Mouse (Mus musculus) midbrain, postnatal 0 days (tissue): ENCODE results near the gene 4932438H23Rik. TPM values are rescaled to one million over a fixed set of nuclear protein-coding genes. Genes with fewer than 3 reads are reported as not detected.

Source experiments
- ATAC-seq: fragments of 200-750 bp; cut with Nextera tagmentation; 2 replicates; pipeline ENCODE4 v1.8.0; 2017; ENCODE audit warnings: moderate number of reproducible peaks, mild to moderate bottlenecking, moderate TSS enrichment, moderate library complexity; ENCODE audit not compliant: low FRiP score
- DNase-seq: peaks from one replicate; pipeline ENCODE4 v3.0.0-alpha.2; 2015; ENCODE audit warnings: low spot score
- H3K27ac ChIP-seq: fragments of 300-500 bp; sonication (generic); 2 replicates; pipeline ENCODE4 v1.5.1; 2014; ENCODE audit warnings: low read depth, mild to moderate bottlenecking, low read length, mixed read lengths
- H3K27me3 ChIP-seq: fragments of 300-500 bp; sonication (generic); 2 replicates; pipeline ENCODE4 v1.6.1; 2014; ENCODE audit warnings: low read length, control low read depth, mixed read lengths; ENCODE audit not compliant: insufficient read depth
- H3K36me3 ChIP-seq: fragments of 300-500 bp; sonication (generic); 2 replicates; pipeline ENCODE4 v1.6.1; 2014; ENCODE audit warnings: low read length, control low read depth, mixed read lengths; ENCODE audit not compliant: insufficient read depth
- H3K4me1 ChIP-seq: fragments of 300-500 bp; sonication (generic); 2 replicates; pipeline ENCODE4 v1.6.1; 2014; ENCODE audit warnings: mild to moderate bottlenecking, control low read depth, antibody characterized with exemption, low read length, mixed read lengths; ENCODE audit not compliant: insufficient read depth
- H3K4me2 ChIP-seq: fragments of 300-500 bp; sonication (generic); 2 replicates; pipeline ENCODE4 v1.6.1; 2014; ENCODE audit warnings: low read depth, mild to moderate bottlenecking, low read length, mixed read lengths; ENCODE audit not compliant: poor library complexity, severe bottlenecking
- H3K4me3 ChIP-seq: fragments of 300-500 bp; sonication (generic); 2 replicates; pipeline ENCODE4 v1.5.1; 2014; ENCODE audit warnings: low read depth, mild to moderate bottlenecking, low read length, moderate library complexity
- H3K9ac ChIP-seq: fragments of 300-500 bp; sonication (generic); replicated peaks from 2 replicates; pipeline ENCODE4 v1.6.1; 2014; ENCODE audit warnings: mild to moderate bottlenecking, low read length, moderate library complexity, mixed read lengths; ENCODE audit not compliant: poor library complexity, severe bottlenecking
- H3K9me3 ChIP-seq: fragments of 300-500 bp; sonication (generic); 2 replicates; pipeline ENCODE4 v1.6.1; 2016; ENCODE audit warnings: low read length, control low read depth
- CTCF ChIP-seq: IDR thresholded peaks from 2 replicates; pipeline ENCODE4 v1.5.1; 2016; ENCODE audit warnings: antibody characterized with exemption, mild to moderate bottlenecking
- WGBS: fragments of 180-500 bp; shearing (Covaris S2); extraction: QIAGEN DNeasy Blood & Tissue Kit; methylation state at CpG from one replicate; pipeline ENCODE4 v1.1.7; 2014; 5-methylcytosine and 5-hydroxymethylcytosine counted together
- polyA plus RNA-seq: library from polyadenylated mRNA; unstranded; fragments of >200 nt; fragmentation: Nextera tagmentation; extraction: Ambion mirVana; gene quantifications from 2 replicates; pipeline ENCODE4 v1.2.1, GENCODE M21; 2015
- total RNA-seq: library from RNA; depleted of rRNA; stranded (reverse); fragments of >200 nt; gene quantifications from 2 replicates; pipeline ENCODE4 v1.2.3, GENCODE M21; 2014

4932438H23Rik gene
- total and polyA plus RNA-seq, 2 experiments from 2014 or later = 0.77 to 0.81 TPM

DNA sequence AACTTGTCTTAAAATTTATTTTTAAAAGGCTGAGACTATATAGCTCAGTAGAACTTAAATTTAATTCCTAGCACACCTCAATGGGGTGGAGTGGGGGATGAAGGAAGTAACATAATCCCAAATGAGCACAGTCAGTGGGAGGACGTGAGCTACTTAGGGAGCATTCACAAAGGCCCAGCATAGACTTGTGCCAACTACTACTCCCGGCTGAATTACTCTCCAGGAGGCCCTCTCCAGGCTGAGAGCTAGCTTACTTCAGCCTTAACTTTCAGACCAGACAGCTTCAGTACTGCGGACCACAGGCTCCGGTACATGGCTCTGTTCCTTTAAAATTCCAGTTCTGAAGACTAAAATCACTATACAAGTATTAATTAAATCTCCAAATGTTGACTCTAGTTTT lies 68.6 kb downstream of the 4932438H23Rik start:
- TF ChIP-seq CTCF = no peak
- no peak overlapping the region for H3K4me2 ChIP-seq
- WGBS = 72% methylated on average over 4 of the region's 4 CpGs

DNA sequence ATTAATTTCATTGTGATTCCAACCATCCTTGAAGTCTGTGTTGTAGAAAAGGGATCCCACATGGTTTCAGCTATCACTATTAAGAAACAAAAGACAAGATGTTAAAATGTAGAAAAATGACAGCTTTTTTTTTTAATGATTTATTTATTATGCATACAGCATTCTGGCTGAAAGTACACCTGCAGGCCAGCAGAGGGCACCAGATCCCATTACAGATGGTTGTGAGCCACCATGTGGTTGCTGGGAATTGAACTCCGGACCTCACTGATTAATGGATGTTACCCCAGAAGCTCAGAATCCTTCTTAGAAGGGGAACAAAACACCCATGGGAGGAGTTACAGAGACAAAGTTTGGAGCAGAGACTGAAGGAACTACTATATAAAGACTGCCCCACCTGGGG lies 71.5 kb downstream of the 4932438H23Rik start:
- peaks cover 79% of the 10 kb centered on the region for H3K36me3 ChIP-seq
- H3K9me3 ChIP-seq = no peaks in the 10 kb centered on the region
- TF ChIP-seq CTCF = peak; percentile 67
- H3K4me2 ChIP-seq = no peak overlapping the region
- no peak overlapping the region for H3K4me3 ChIP-seq
- H3K9ac ChIP-seq = no peak overlapping the region
- no peak for DNase-seq
- no peak for ATAC-seq
- H3K27me3 ChIP-seq = no peaks in the 10 kb centered on the region
- 91% methylated on average over 1 of the region's 1 CpGs for WGBS
- no peaks in the 10 kb centered on the region for H3K4me1 ChIP-seq
- no peak overlapping the region for H3K27ac ChIP-seq

More for the DNA sequence above, 68.6 kb downstream of the 4932438H23Rik start:
- ATAC-seq (no peak), DNase-seq (no peak)
- H3K27me3 ChIP-seq = no peaks in the 10 kb centered on the region
- no peaks in the 10 kb centered on the region for H3K4me1 ChIP-seq
- H3K36me3 ChIP-seq = peaks cover 61% of the 10 kb centered on the region
- no peak overlapping the region for H3K27ac ChIP-seq
- H3K4me3 ChIP-seq = no peak overlapping the region
- H3K9ac ChIP-seq = no peak overlapping the region
- H3K9me3 ChIP-seq = no peaks in the 10 kb centered on the region

DNA sequence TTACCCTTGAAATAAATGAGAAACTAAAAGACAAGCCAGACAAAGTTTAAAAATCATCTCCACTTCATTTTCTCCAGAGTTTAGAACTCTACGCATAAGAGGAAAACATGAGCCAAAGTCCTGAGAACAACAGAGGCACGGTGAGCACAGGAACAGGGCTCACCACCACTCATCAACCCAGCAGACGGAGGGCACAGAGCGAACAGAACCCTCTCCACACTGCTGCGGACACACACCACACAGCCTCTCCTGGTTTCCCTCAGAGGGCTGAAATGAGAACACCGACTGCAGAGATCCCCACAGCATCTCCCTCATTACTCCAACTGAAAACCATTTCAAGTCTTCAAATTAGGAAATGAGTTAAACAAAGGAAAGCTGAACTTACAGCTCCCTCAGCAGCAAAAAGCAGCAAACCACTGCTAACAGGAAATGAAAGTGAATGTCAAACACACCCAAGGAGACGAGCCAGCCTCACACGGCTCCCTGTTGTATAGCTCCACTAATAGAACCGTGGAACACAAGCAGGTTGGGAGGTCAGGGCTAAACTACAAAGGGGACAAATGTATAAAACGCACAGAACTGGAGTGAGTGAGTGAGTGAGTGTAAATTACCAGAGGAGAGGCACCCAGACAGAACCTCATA lies 74.0 kb downstream of the 4932438H23Rik start:
- TF ChIP-seq CTCF = no peak
- H3K9me3 ChIP-seq = no peaks in the 10 kb centered on the region
- peaks cover 70% of the 10 kb centered on the region for H3K36me3 ChIP-seq
- no peak for DNase-seq
- no peak overlapping the region for H3K4me3 ChIP-seq
- 94% methylated on average over 10 of the region's 10 CpGs for WGBS
- no peak overlapping the region for H3K9ac ChIP-seq
- no peak for ATAC-seq
- H3K4me2 ChIP-seq = no peak overlapping the region
- no peaks in the 10 kb centered on the region for H3K27me3 ChIP-seq
- no peaks in the 10 kb centered on the region for H3K4me1 ChIP-seq
- H3K27ac ChIP-seq = no peak overlapping the region

DNA sequence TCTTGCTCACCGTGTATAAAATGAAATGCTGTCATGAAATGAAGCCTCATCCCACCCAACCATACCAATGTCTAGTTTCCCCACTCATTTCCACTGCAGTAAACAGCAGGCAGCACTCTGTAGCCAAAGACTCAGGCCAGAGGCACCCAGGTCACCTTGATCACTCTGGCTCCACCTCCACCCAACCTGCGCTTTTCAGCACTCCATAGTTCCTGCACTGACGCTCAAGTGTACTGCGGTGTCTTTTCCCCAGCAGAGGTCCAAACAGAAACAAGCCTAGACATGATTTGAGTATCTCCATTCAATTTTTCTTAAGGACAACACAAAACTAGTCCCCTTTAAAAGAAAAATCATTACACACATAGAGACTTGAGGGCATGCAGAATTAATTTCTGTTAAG lies 75.4 kb downstream of the 4932438H23Rik start:
- Histone ChIP-seq H3K9ac (no peak overlapping the region), H3K27me3 (no peaks in the 10 kb centered on the region), H3K4me1 (no peaks in the 10 kb centered on the region), H3K9me3 (no peaks in the 10 kb centered on the region), H3K4me2 (no peak overlapping the region), H3K36me3 (peaks cover 63% of the 10 kb centered on the region), H3K27ac (no peak overlapping the region), H3K4me3 (no peak overlapping the region)
- TF ChIP-seq CTCF = no peak
- WGBS = 96% methylated on average over 4 of the region's 4 CpGs
- DNase-seq = no peak
- no peak for ATAC-seq

DNA sequence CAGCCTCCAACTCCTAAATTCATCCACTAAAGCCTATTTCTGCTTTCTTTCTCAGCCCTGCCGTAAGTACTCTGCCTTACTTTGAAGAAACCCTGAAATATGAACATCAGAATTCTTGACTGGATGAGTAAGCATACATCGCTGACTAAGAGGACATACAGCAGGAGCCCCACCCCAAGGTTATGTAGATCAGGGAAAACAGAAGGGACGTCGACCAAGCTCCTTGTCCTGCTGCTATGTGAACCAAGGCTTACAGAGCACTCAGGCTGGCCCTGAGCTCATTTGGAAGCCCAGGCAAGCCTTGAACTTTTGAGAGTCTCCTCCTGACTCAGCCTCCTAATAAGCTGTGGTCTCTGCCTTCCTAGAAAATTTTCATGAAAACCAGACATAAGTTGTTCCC lies 79.2 kb downstream of the 4932438H23Rik start:
- DNase-seq (no peak), ATAC-seq (no peak)
- Histone ChIP-seq H3K4me1 (0 out of 2 replicates have a peak, but pooled peaks cover 3% of the 10 kb centered on the region), H3K27ac (no peak overlapping the region), H3K27me3 (no peaks in the 10 kb centered on the region), H3K4me3 (no peak overlapping the region), H3K9me3 (no peaks in the 10 kb centered on the region), H3K36me3 (peaks cover 46% of the 10 kb centered on the region), H3K9ac (no peak overlapping the region), H3K4me2 (no peak overlapping the region)
- TF ChIP-seq CTCF = no peak
- 85% methylated on average over 4 of the region's 4 CpGs for WGBS

DNA sequence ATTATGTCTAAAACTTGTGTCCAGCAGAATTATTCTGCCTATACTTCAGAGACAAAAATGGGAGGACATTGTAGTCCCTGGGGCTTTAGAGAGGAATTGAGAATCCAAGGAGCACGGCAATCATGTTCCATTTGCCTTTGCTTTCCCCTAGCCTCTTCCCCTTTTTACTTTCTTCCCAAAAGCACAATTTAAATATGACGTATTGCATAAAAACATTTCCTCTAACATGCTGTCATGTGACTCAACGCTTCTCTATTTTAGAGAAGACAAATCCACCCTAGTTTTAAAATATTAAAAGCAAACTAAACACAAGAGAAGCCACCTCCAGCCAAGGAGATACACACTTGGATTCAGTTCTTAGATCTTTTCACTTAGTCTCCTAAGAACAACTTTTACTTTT lies 83.1 kb downstream of the 4932438H23Rik start:
- Histone ChIP-seq H3K36me3 (peaks cover 16% of the 10 kb centered on the region), H3K27me3 (no peaks in the 10 kb centered on the region), H3K4me2 (peak overlapping the region; percentile 67), H3K4me3 (peak overlapping the region; percentile 87), H3K9me3 (no peaks in the 10 kb centered on the region), H3K4me1 (peaks cover 5% of the 10 kb centered on the region; the same call in 1 of the 2 replicates), H3K9ac (peak overlapping the region; percentile 73), H3K27ac (peak overlapping the region; percentile 95)
- DNase-seq (no peak), ATAC-seq (no peak)
- TF ChIP-seq CTCF = no peak
- 25% methylated on average over 3 of the region's 3 CpGs for WGBS
